Mouse (Mus musculus) MEL (cell line): ENCODE measurements around the gene Rab3c. TPM values are rescaled to one million over a fixed set of nuclear protein-coding genes. Genes with fewer than 3 reads are reported as not detected.

Experiments
- DNase-seq: peaks from one replicate; pipeline ENCODE4 v3.0.0; 2011; ENCODE audit warnings: low read depth, low spot score
- H3K27ac ChIP-seq: 2 replicates; pipeline ENCODE4 v1.5.1; 2012; ENCODE audit warnings: low read depth, mild to moderate bottlenecking, control low read depth, low read length, moderate library complexity; ENCODE audit not compliant: control insufficient read depth
- H3K27me3 ChIP-seq, 2 experiments: fragments of 150-350 bp in 1 of 2; sonication (generic) in 1 of 2; 2 replicates each; pipeline ENCODE4 v1.6.1; 2012; ENCODE audit warnings: low read length in 2 of 2, mild to moderate bottlenecking in 2 of 2, improper control_type of control experiment in 1 of 2, moderate library complexity in 1 of 2; ENCODE audit not compliant: insufficient read depth in 2 of 2, control insufficient read depth in 1 of 2
- H3K36me3 ChIP-seq, 2 experiments: 2 replicates each; pipeline ENCODE4 v1.6.1; 2012 to 2014; ENCODE audit warnings: low read length in 2 of 2, improper control_type of control experiment in 1 of 2, inconsistent platforms in 1 of 2, mild to moderate bottlenecking in 1 of 2; ENCODE audit not compliant: insufficient read depth in 2 of 2, control insufficient read depth in 1 of 2
- H3K4me1 ChIP-seq, 2 experiments: fragments of 150-350 bp in 1 of 2; sonication (generic) in 1 of 2; 2 replicates each; pipeline ENCODE4 v1.6.1; 2012; ENCODE audit warnings: low read length in 2 of 2, improper control_type of control experiment in 1 of 2, mild to moderate bottlenecking in 1 of 2; ENCODE audit not compliant: insufficient read depth in 2 of 2, control insufficient read depth in 1 of 2
- H3K4me3 ChIP-seq, 2 experiments: fragments of 150-350 bp in 1 of 2; sonication (generic) in 1 of 2; 2 replicates each; pipeline ENCODE4 v1.5.1; 2012; ENCODE audit warnings: low read depth in 2 of 2, low read length in 2 of 2, mild to moderate bottlenecking in 2 of 2, moderate library complexity in 2 of 2, control low read depth in 1 of 2, improper control_type of control experiment in 1 of 2; ENCODE audit not compliant: control insufficient read depth in 1 of 2, insufficient read depth in 1 of 2
- H3K79me2 ChIP-seq: 2 replicates; pipeline ENCODE4 v1.6.1; 2012; ENCODE audit warnings: mild to moderate bottlenecking, low read length, moderate library complexity; ENCODE audit not compliant: control insufficient read depth, poor library complexity, insufficient read depth
- H3K9ac ChIP-seq: 2 replicates; pipeline ENCODE4 v1.6.1; 2012; ENCODE audit warnings: low read depth, mild to moderate bottlenecking, control low read depth, low read length, moderate library complexity; ENCODE audit not compliant: control insufficient read depth, poor library complexity, severe bottlenecking
- H3K9me3 ChIP-seq: fragments of 150-350 bp; sonication (generic); replicated peaks from 2 replicates; pipeline ENCODE4 v1.6.1; 2012; ENCODE audit warnings: mild to moderate bottlenecking, low read length, improper control_type of control experiment, moderate library complexity; ENCODE audit not compliant: insufficient read depth
- CHD2 ChIP-seq: IDR thresholded peaks from 2 replicates; pipeline ENCODE4 v1.6.1; 2011; ENCODE audit warnings: low read length, improper control_type of control experiment
- CTCF ChIP-seq, 3 experiments: IDR thresholded peaks in 2 of 3; conservative IDR thresholded peaks in 1 of 3; 2 replicates each; pipeline ENCODE4 v1.5.1; 2011 to 2012; ENCODE audit warnings: low read length in 3 of 3, low read depth in 2 of 3, mild to moderate bottlenecking in 2 of 3, improper control_type of control experiment in 1 of 3, inconsistent platforms in 1 of 3, mixed read lengths in 1 of 3, moderate library complexity in 1 of 3; ENCODE audit not compliant: control insufficient read depth in 1 of 3, insufficient read depth in 1 of 3, poor library complexity in 1 of 3, severe bottlenecking in 1 of 3
- ELF1 ChIP-seq: IDR thresholded peaks from 2 replicates; pipeline ENCODE4 v1.6.1; 2014; ENCODE audit warnings: low read depth, mild to moderate bottlenecking, inconsistent platforms, low read length, improper control_type of control experiment, moderate library complexity
- GATA1 ChIP-seq: IDR thresholded peaks from 2 replicates; pipeline ENCODE4 v1.6.1; 2011; ENCODE audit warnings: low read depth, low read length, improper control_type of control experiment
- HCFC1 ChIP-seq: IDR thresholded peaks from 2 replicates; pipeline ENCODE4 v1.6.1; 2012; ENCODE audit warnings: low read depth, mild to moderate bottlenecking, inconsistent platforms, low read length, improper control_type of control experiment, moderate library complexity
- KAT2A ChIP-seq: conservative IDR thresholded peaks from 2 replicates; pipeline ENCODE4 v1.6.1; 2012; ENCODE audit warnings: low read depth, low read length, improper control_type of control experiment, inconsistent platforms
- MAX ChIP-seq: IDR thresholded peaks from 2 replicates; pipeline ENCODE4 v1.6.1; 2011; ENCODE audit warnings: low read length, improper control_type of control experiment
- MYC ChIP-seq: IDR thresholded peaks from 2 replicates; pipeline ENCODE4 v1.6.1; 2011; ENCODE audit warnings: low read depth, mild to moderate bottlenecking, low read length, improper control_type of control experiment, moderate library complexity
- NRF1 ChIP-seq: IDR thresholded peaks from 2 replicates; pipeline ENCODE4 v1.6.1; 2014; ENCODE audit warnings: low read depth, mild to moderate bottlenecking, inconsistent platforms, low read length, improper control_type of control experiment, moderate library complexity; ENCODE audit not compliant: poor library complexity, insufficient read depth, severe bottlenecking
- POLR2AphosphoS5 ChIP-seq: IDR thresholded peaks from 2 replicates; pipeline ENCODE4 v1.6.1; 2012; ENCODE audit warnings: low read depth, borderline replicate concordance, mild to moderate bottlenecking, inconsistent platforms, low read length, moderate library complexity, mixed read lengths
- RCOR1 ChIP-seq: IDR thresholded peaks from 2 replicates; pipeline ENCODE4 v1.6.1; 2012; ENCODE audit warnings: low read depth, mild to moderate bottlenecking, inconsistent platforms, low read length, improper control_type of control experiment
- SIN3A ChIP-seq: IDR thresholded peaks from 2 replicates; pipeline ENCODE4 v1.6.1; 2012; ENCODE audit warnings: low read length, improper control_type of control experiment, inconsistent platforms
- SMC3 ChIP-seq: IDR thresholded peaks from 2 replicates; pipeline ENCODE4 v1.6.1; 2011; ENCODE audit warnings: low read depth, low read length, improper control_type of control experiment
- TBP ChIP-seq: IDR thresholded peaks from 2 replicates; pipeline ENCODE4 v1.8.0; 2011; ENCODE audit warnings: low read depth, low read length, improper control_type of control experiment
- TCF12 ChIP-seq: IDR thresholded peaks from 2 replicates; pipeline ENCODE4 v1.6.1; 2014; ENCODE audit warnings: low read depth, mild to moderate bottlenecking, inconsistent platforms, low read length, improper control_type of control experiment, moderate library complexity
- ZC3H11A ChIP-seq: IDR thresholded peaks from 2 replicates; pipeline ENCODE4 v1.6.1; 2012; ENCODE audit warnings: low read depth, mild to moderate bottlenecking, inconsistent platforms, low read length, improper control_type of control experiment
- ZMIZ1 ChIP-seq: IDR thresholded peaks from 2 replicates; pipeline ENCODE4 v1.6.1; 2012; ENCODE audit warnings: low read depth, mild to moderate bottlenecking, inconsistent platforms, low read length, improper control_type of control experiment, moderate library complexity
- ZNF384 ChIP-seq: IDR thresholded peaks from 2 replicates; pipeline ENCODE4 v1.6.1; 2012; ENCODE audit warnings: low read depth, mild to moderate bottlenecking, inconsistent platforms, low read length, improper control_type of control experiment
- polyA plus RNA-seq, 2 experiments: library from polyadenylated mRNA; stranded (reverse) in 1 of 2; unstranded in 1 of 2; fragments of >175 nt in 1 of 2; fragments of >200 nt in 1 of 2; gene quantifications; 2 replicates each; pipeline versions ENCODE4 v1.2.1 to v1.2.4; 2012; ENCODE audit warnings: low replicate concordance in 2 of 2, low read depth in 1 of 2; ENCODE audit not compliant: insufficient read length in 2 of 2, insufficient read depth in 1 of 2, missing spikeins in 1 of 2
- total RNA-seq: library from RNA; depleted of rRNA; stranded (reverse); fragments of 300-350 nt; gene quantifications from 2 replicates; pipeline ENCODE4 v1.2.3, GENCODE M21; 2012

Gene Rab3c
- total and polyA plus RNA-seq, 3 experiments: not detected

- TF ChIP-seq KAT2A: no peak
- no peak for TF ChIP-seq ZNF384
- H3K36me3 ChIP-seq: no peaks in the 10 kb centered on the region
- H3K9ac ChIP-seq: no peak overlapping the region
These were observed 135.8 kb downstream of the Rab3c start for GRCm38 (mm10) chr13:110145019-110145418.

GRCm38 (mm10) chr13:110139339-110139738, 141.5 kb downstream of the Rab3c start:
- Histone ChIP-seq H3K4me3 (no peak overlapping the region), H3K27ac (no peak overlapping the region), H3K9me3 (no peaks in the 10 kb centered on the region)
- no peak for DNase-seq
- no peak for TF ChIP-seq MYC
- no peak for TF ChIP-seq SIN3A
- no peak for TF ChIP-seq GATA1
- no peak for TF ChIP-seq POLR2AphosphoS5
- TF ChIP-seq TBP: no peak
- no peak for TF ChIP-seq NRF1
- no peak for TF ChIP-seq CHD2
- TF ChIP-seq TCF12: no peak
- no peak for TF ChIP-seq ZMIZ1
- TF ChIP-seq MAX: no peak
- TF ChIP-seq RCOR1: no peak
- TF ChIP-seq HCFC1: no peak
- TF ChIP-seq CTCF (IDR thresholded peaks at IDR 0.05 in 2 of 3, conservative IDR thresholded peaks at IDR 0.05 in 1 of 3; ENCODE audit: control insufficient read depth in 1 of 3, insufficient read depth in 1 of 3, low read depth in 2 of 3, low read length in 3 of 3, poor library complexity in 1 of 3, severe bottlenecking in 1 of 3): no peak
- no peak for TF ChIP-seq ZC3H11A
- TF ChIP-seq SMC3: no peak
- no peak for TF ChIP-seq ZNF384
- no peak for TF ChIP-seq ELF1
- TF ChIP-seq, all 39 proteins: peak for 0
- no peaks in the 10 kb centered on the region for H3K27me3 ChIP-seq
- H3K36me3 ChIP-seq: no peaks in the 10 kb centered on the region
- no peak overlapping the region for H3K9ac ChIP-seq
- no peaks in the 10 kb centered on the region for H3K4me1 ChIP-seq
- no peaks in the 10 kb centered on the region for H3K79me2 ChIP-seq

More at GRCm38 (mm10) chr13:110145019-110145418, 135.8 kb downstream of the Rab3c start:
- no peak overlapping the region for H3K27ac ChIP-seq
- H3K4me3 ChIP-seq: no peak overlapping the region
- no peaks in the 10 kb centered on the region for H3K4me1 ChIP-seq
- no peaks in the 10 kb centered on the region for H3K79me2 ChIP-seq
- no peaks in the 10 kb centered on the region for H3K9me3 ChIP-seq
- DNase-seq: no peak
- H3K27me3 ChIP-seq: no peaks in the 10 kb centered on the region
